Mouse (Mus musculus): ENCODE results near the gene Klhdc2. TPM values are rescaled to one million over a fixed set of nuclear protein-coding genes. Genes with fewer than 3 reads are reported as not detected.

Klhdc2 gene
- 122 and 123 TPM in 2 replicates for polyA plus RNA-seq (2012; rRNA removed)

DNA sequence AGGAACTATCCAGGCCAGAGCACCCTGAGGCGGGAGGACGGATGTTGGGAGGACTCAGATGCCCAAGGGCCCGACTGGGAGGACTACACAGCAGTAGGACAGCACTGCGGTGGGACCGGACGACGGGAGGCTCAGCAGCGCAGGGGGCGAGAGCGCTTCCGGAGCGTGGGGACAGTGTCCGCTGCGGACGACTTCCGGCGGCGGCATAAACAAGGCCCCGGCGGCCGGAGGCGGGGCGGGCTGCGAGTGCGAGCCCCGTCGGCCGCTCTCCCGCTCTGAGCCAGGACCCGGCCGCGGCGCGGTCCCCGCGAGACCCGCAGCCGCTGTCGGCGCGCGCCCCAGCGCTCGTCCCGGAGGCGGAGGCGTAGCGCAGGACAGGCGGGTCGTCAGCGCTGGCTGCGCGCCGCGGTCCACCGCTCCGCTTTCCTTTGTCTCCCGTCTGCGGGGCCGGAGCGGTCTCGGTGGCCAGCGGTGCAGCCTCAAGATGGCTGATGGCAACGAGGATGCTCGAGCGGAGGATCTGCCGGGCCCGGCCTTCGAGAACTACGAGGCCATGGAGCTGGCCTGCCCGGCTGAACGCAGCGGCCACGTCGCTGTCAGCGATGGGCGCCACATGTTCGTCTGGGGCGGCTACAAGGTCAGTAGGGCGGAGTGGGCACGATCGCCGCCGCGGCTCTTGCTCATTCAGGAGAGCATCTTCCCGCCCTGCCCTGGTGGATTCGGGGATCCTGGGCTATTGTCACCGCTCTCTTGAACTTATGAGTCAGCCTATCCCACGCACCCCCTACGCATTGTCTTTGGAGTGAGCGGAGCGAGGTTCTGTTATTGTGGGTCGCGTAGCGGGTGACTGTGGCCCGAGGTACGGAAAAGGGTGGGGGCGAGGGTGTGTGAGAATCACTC, at the start of gene Klhdc2:
Gene Klhdc2, plus strand, starts transcription at position 171 of the 900 bp plus-strand sequence.
- Histone ChIP-seq H3K4me1 (ENCODE audit: control insufficient read depth, insufficient read depth, low read length) (peaks cover 5% of the 10 kb centered on the region), H3K4me3 (ENCODE audit: insufficient read depth, low read length) (peak within 1 kb of the TSS; percentile 90), H3K27ac (ENCODE audit: insufficient read depth, low read length) (peak within 1 kb of the TSS; percentile 80)
- TF ChIP-seq CTCF (IDR thresholded peaks at IDR 0.05; ENCODE audit: extremely low read depth, insufficient read depth, low read length) (no peak), POLR2A (IDR thresholded peaks at IDR 0.05; ENCODE audit: extremely low read depth, insufficient read depth, low read length) (peak; percentile 84; the same call in 1 of the 2 replicates)

- Histone ChIP-seq H3K27ac (ENCODE audit: insufficient read depth, low read length) (no peak overlapping the region), H3K4me1 (ENCODE audit: control insufficient read depth, insufficient read depth, low read length) (no peaks in the 10 kb centered on the region), H3K4me3 (ENCODE audit: insufficient read depth, low read length) (no peak overlapping the region)
- TF ChIP-seq CTCF (IDR thresholded peaks at IDR 0.05; ENCODE audit: extremely low read depth, insufficient read depth, low read length) (no peak), POLR2A (IDR thresholded peaks at IDR 0.05; ENCODE audit: extremely low read depth, insufficient read depth, low read length) (no peak)
These were observed 46.7 kb upstream of the Klhdc2 start for GRCm38 (mm10) chr12:69249766-69250165.

- Histone ChIP-seq H3K4me3 (ENCODE audit: insufficient read depth, low read length) (no peak overlapping the region), H3K4me1 (ENCODE audit: control insufficient read depth, insufficient read depth, low read length) (no peaks in the 10 kb centered on the region), H3K27ac (ENCODE audit: insufficient read depth, low read length) (no peak overlapping the region)
- TF ChIP-seq POLR2A (IDR thresholded peaks at IDR 0.05; ENCODE audit: extremely low read depth, insufficient read depth, low read length) (no peak), CTCF (IDR thresholded peaks at IDR 0.05; ENCODE audit: extremely low read depth, insufficient read depth, low read length) (no peak)
These were observed 45.7 kb upstream of the Klhdc2 start for GRCm38 (mm10) chr12:69250756-69251155.

- TF ChIP-seq POLR2A (IDR thresholded peaks at IDR 0.05; ENCODE audit: extremely low read depth, insufficient read depth, low read length) = no peak
- no peak for TF ChIP-seq CTCF (IDR thresholded peaks at IDR 0.05; ENCODE audit: extremely low read depth, insufficient read depth, low read length)
- Histone ChIP-seq H3K27ac (ENCODE audit: insufficient read depth, low read length) (no peak overlapping the region), H3K4me3 (ENCODE audit: insufficient read depth, low read length) (no peak overlapping the region), H3K4me1 (ENCODE audit: control insufficient read depth, insufficient read depth, low read length) (no peaks in the 10 kb centered on the region)
These were observed 42.7 kb upstream of the Klhdc2 start for GRCm38 (mm10) chr12:69253806-69254205.

DNA sequence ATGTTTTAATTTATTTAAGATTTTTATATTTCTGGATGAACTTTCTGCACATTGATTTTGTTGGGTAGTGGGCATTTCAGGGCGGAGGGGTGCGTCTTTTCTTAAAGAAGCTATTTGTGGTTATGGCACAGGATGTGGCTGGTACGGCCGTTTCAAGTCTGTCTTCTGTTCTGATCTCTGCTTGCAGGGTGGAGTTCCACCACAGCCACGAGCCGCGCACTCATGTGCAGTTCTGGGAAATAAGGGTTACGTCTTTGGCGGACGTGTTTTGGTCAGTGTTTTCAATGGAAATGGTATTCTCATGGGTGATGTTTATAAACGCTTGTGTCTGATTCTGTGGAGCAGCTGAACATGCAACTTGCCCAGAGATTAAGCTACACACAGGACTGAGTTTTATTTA, 38.6 kb upstream of the Klhdc2 start:
- H3K4me1 ChIP-seq (ENCODE audit: control insufficient read depth, insufficient read depth, low read length) = no peaks in the 10 kb centered on the region
- TF ChIP-seq CTCF (IDR thresholded peaks at IDR 0.05; ENCODE audit: extremely low read depth, insufficient read depth, low read length) (no peak), POLR2A (IDR thresholded peaks at IDR 0.05; ENCODE audit: extremely low read depth, insufficient read depth, low read length) (no peak)

DNA sequence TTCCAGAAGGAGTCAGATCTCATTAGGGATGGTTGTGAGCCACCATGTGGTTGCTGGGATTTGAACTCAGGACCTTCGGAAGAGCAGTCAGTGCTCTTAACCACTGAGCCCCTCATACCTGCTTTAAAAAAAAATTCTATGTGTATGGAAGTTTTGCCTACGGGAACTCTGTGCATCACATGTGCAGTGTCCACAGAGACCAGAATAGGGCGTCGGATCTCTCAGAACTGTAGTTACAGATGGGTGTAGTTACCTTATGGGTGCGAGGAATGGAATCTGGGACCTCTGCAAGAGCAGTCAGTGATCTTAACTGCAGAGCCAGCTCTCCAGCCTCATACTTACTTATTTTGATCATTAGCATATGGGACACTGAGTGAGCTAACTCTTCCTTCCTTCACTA, 34.2 kb upstream of the Klhdc2 start:
- Histone ChIP-seq H3K4me3 (ENCODE audit: insufficient read depth, low read length) (no peak overlapping the region), H3K4me1 (ENCODE audit: control insufficient read depth, insufficient read depth, low read length) (no peaks in the 10 kb centered on the region), H3K27ac (ENCODE audit: insufficient read depth, low read length) (no peak overlapping the region)
- TF ChIP-seq POLR2A (IDR thresholded peaks at IDR 0.05; ENCODE audit: extremely low read depth, insufficient read depth, low read length) (no peak), CTCF (IDR thresholded peaks at IDR 0.05; ENCODE audit: extremely low read depth, insufficient read depth, low read length) (no peak)

More for the DNA sequence above, 38.6 kb upstream of the Klhdc2 start:
- H3K4me3 ChIP-seq (ENCODE audit: insufficient read depth, low read length) = no peak overlapping the region
- H3K27ac ChIP-seq (ENCODE audit: insufficient read depth, low read length) = no peak overlapping the region

- Histone ChIP-seq H3K4me3 (ENCODE audit: insufficient read depth, low read length) (no peak overlapping the region), H3K4me1 (ENCODE audit: control insufficient read depth, insufficient read depth, low read length) (no peaks in the 10 kb centered on the region; the same call in 1 of the 2 replicates), H3K27ac (ENCODE audit: insufficient read depth, low read length) (no peak overlapping the region)
- TF ChIP-seq CTCF (IDR thresholded peaks at IDR 0.05; ENCODE audit: extremely low read depth, insufficient read depth, low read length) (no peak), POLR2A (IDR thresholded peaks at IDR 0.05; ENCODE audit: extremely low read depth, insufficient read depth, low read length) (no peak)
These were observed 31.4 kb upstream of the Klhdc2 start for GRCm38 (mm10) chr12:69265031-69265430.

- no peak for TF ChIP-seq POLR2A (IDR thresholded peaks at IDR 0.05; ENCODE audit: extremely low read depth, insufficient read depth, low read length)
- no peak for TF ChIP-seq CTCF (IDR thresholded peaks at IDR 0.05; ENCODE audit: extremely low read depth, insufficient read depth, low read length)
These were observed 28.4 kb upstream of the Klhdc2 start for GRCm38 (mm10) chr12:69267956-69268632.

DNA sequence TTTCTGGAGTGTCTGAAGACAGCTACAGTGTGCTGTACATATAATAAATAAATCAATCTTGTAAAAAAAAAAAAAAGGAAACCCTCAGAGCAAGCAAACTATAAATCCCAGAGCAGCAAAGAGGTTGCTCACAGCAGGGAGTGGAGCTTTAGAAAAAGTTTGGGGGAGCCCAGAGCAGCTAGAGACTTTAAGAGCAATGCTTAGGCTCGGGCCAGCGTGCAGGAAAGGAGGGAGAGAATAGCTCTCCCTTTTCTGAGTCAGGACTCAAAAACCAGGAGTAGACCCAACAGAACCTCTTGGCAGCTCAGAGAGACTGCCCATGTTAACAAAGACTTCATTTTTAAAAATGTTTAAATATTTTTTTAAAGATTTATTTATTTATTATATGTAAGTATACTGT, 27.5 kb upstream of the Klhdc2 start:
- Histone ChIP-seq H3K4me3 (ENCODE audit: insufficient read depth, low read length) (no peak overlapping the region), H3K4me1 (ENCODE audit: control insufficient read depth, insufficient read depth, low read length) (no peaks in the 10 kb centered on the region; the same call in 1 of the 2 replicates), H3K27ac (ENCODE audit: insufficient read depth, low read length) (no peak overlapping the region)
- no peak for TF ChIP-seq CTCF (IDR thresholded peaks at IDR 0.05; ENCODE audit: extremely low read depth, insufficient read depth, low read length)
- TF ChIP-seq POLR2A (IDR thresholded peaks at IDR 0.05; ENCODE audit: extremely low read depth, insufficient read depth, low read length) = no peak

More at GRCm38 (mm10) chr12:69267956-69268632, 28.4 kb upstream of the Klhdc2 start:
- no peak overlapping the region for H3K27ac ChIP-seq (ENCODE audit: insufficient read depth, low read length)
- no peak overlapping the region for H3K4me3 ChIP-seq (ENCODE audit: insufficient read depth, low read length)
- no peaks in the 10 kb centered on the region; the same call in 1 of the 2 replicates for H3K4me1 ChIP-seq (ENCODE audit: control insufficient read depth, insufficient read depth, low read length)

Measured in cortical plate, adult 2 months (tissue).